In genomic region chr11:61342505-61343420, GRCm38 (mm10) we compare ENCODE assay signal across 8 mouse cellular contexts. TPM values are rescaled to one million over a fixed set of nuclear protein-coding genes. Genes with fewer than 3 reads are reported as not detected.
DNase-seq lines count a peak whose midpoint lies in the region; ATAC-seq and TF ChIP-seq lines count a peak whose summit lies in the region.

Gene Slc47a2, minus strand, starts transcription at chr11:61342860.

- peak within 1 kb of the TSS; percentile 70; the same call in 1 of the 2 replicates for H3K9ac ChIP-seq in ES-Bruce4 (ENCODE audit: low read depth, poor library complexity, severe bottlenecking)
- H3K9ac ChIP-seq in embryonic facial prominence, embryonic 15.5 days: peak within 1 kb of the TSS; percentile 12; the same call in 1 of the 2 replicates
- peak within 1 kb of the TSS; percentile 8; the same call in 1 of the 2 replicates for H3K9ac ChIP-seq in lung, embryonic 15.5 days

- ATAC-seq in CD4-positive, CD25-positive, alpha-beta regulatory T cell, adult 4 months: no peak
- ATAC-seq in embryonic facial prominence, embryonic 15.5 days (ENCODE audit: insufficient number of reproducible peaks, low FRiP score, low TSS enrichment, low read depth): no peak
- peak; percentile 42; the same call in 1 of the 2 replicates for ATAC-seq in lung, embryonic 15.5 days (ENCODE audit: borderline replicate concordance, extremely low read depth, low FRiP score, low TSS enrichment)

- no peak within 1 kb of the TSS for H3K27ac ChIP-seq in ES-Bruce4 (ENCODE audit: insufficient read depth, low read length)
- no peak within 1 kb of the TSS for H3K27ac ChIP-seq in embryonic facial prominence, embryonic 15.5 days (replicated peaks)
- no peak within 1 kb of the TSS for H3K27ac ChIP-seq in lung, embryonic 15.5 days

- WGBS in embryonic facial prominence, embryonic 15.5 days: 3% methylated on average over 61 of the region's 61 CpGs
- 2% methylated on average over 61 of the region's 61 CpGs for WGBS in lung, embryonic 15.5 days

- H3K4me3 ChIP-seq in ES-Bruce4 (ENCODE audit: low read depth, low read length): peak within 1 kb of the TSS; percentile 35
- peak within 1 kb of the TSS; percentile 36 for H3K4me3 ChIP-seq in embryonic facial prominence, embryonic 15.5 days (replicated peaks)
- H3K4me3 ChIP-seq in lung, embryonic 15.5 days: peak within 1 kb of the TSS; percentile 37

- H3K27me3 ChIP-seq in ES-Bruce4 (ENCODE audit: control insufficient read depth, insufficient read depth, low read length, poor library complexity, severe bottlenecking): peaks cover 6% of the 10 kb centered on the region; the same call in 1 of the 2 replicates
- H3K27me3 ChIP-seq in embryonic facial prominence, embryonic 15.5 days: peaks cover 45% of the 10 kb centered on the region
- H3K27me3 ChIP-seq in lung, embryonic 15.5 days: peaks cover 47% of the 10 kb centered on the region
- no peaks in the 10 kb centered on the region for H3K27me3 ChIP-seq in splenic B cell, adult 2 months (ENCODE audit: control insufficient read depth, insufficient read depth, low read length, poor library complexity, severe bottlenecking)

- H3K4me2 ChIP-seq in embryonic facial prominence, embryonic 15.5 days (replicated peaks): peak within 1 kb of the TSS; percentile 60
- peak within 1 kb of the TSS; percentile 81 for H3K4me2 ChIP-seq in lung, embryonic 15.5 days

- peak; percentile 17 for DNase-seq in CD4-positive, CD25-positive, alpha-beta regulatory T cell, adult 2 months (ENCODE audit: low read depth, low spot score)
- DNase-seq in hindlimb bud, embryonic 11.5 days (ENCODE audit: extremely low spot score, low read depth, low spot score): peak; percentile 12
- peak; percentile 32 for DNase-seq in splenic B cell, adult 2 months (ENCODE audit: low read depth, low spot score)
- DNase-seq in left cerebral cortex, adult 11 months (ENCODE audit: low spot score): no peak

- peak; percentile 11 for TF ChIP-seq CTCF in ES-Bruce4 (IDR thresholded peaks at IDR 0.05; ENCODE audit: low read depth, low read length)

- H3K36me3 ChIP-seq in ES-Bruce4 (ENCODE audit: control insufficient read depth, insufficient read depth, low read length, poor library complexity, severe bottlenecking): no peaks in the 10 kb centered on the region
- H3K36me3 ChIP-seq in embryonic facial prominence, embryonic 15.5 days: no peaks in the 10 kb centered on the region
- H3K36me3 ChIP-seq in lung, embryonic 15.5 days: no peaks in the 10 kb centered on the region
- H3K36me3 ChIP-seq in splenic B cell, adult 2 months (ENCODE audit: control insufficient read depth, insufficient read depth, low read length, poor library complexity, severe bottlenecking): no peaks in the 10 kb centered on the region

- TF ChIP-seq POLR2A in ES-Bruce4 (IDR thresholded peaks at IDR 0.05; ENCODE audit: insufficient read depth, low read length): no peak

- no peaks in the 10 kb centered on the region for H3K9me3 ChIP-seq in ES-Bruce4 (replicated peaks; ENCODE audit: control insufficient read depth, insufficient read depth, low read length, poor library complexity, severe bottlenecking)
- no peaks in the 10 kb centered on the region for H3K9me3 ChIP-seq in embryonic facial prominence, embryonic 15.5 days (replicated peaks)
- no peaks in the 10 kb centered on the region for H3K9me3 ChIP-seq in lung, embryonic 15.5 days

- TF ChIP-seq EP300 in ES-Bruce4 (IDR thresholded peaks at IDR 0.05; ENCODE audit: insufficient read depth, low read depth, low read length): no peak

- H3K4me1 ChIP-seq in ES-Bruce4 (ENCODE audit: control insufficient read depth, insufficient read depth, low read length): no peaks in the 10 kb centered on the region
- H3K4me1 ChIP-seq in embryonic facial prominence, embryonic 15.5 days: peaks cover 9% of the 10 kb centered on the region
- H3K4me1 ChIP-seq in lung, embryonic 15.5 days: peaks cover 12% of the 10 kb centered on the region

RNA-seq across cellular contexts. Expression of gene Slc47a2, which starts in this region (rescaled TPM):
- polyA plus RNA-seq in CD4-positive, CD25-positive, alpha-beta regulatory T cell, adult 4 months (2017; shearing (Covaris generic)): not detected
- not detected in 2 replicates for polyA plus RNA-seq in ES-Bruce4 (2011; ENCODE audit: insufficient read depth, insufficient read length, low read depth, missing spikeins)
- 0.20 and 0.51 TPM in 2 replicates for polyA plus RNA-seq in embryonic facial prominence, embryonic 15.5 days (2015; fragmentation: Nextera tagmentation; extraction: Ambion mirVana)
- 0.22 and 0.26 TPM in 2 replicates for polyA plus RNA-seq in lung, embryonic 15.5 days (2015; fragmentation: Nextera tagmentation; extraction: Ambion mirVana)

Comparison
In these comparisons a context has a peak if more than half of its experiments do, and no peak if none do; other contexts are left out.
1. Peak in ATAC-seq, H3K4me3 ChIP-seq, H3K9ac ChIP-seq and H3K4me2 ChIP-seq in lung, embryonic 15.5 days; RNA of the gene not detected or under 1 TPM.
2. H3K9ac ChIP-seq: peak in every context shown above with its lines; median percentile 70 in ES-Bruce4; 12 in embryonic facial prominence, embryonic 15.5 days; 8 in lung, embryonic 15.5 days.